Mouse (Mus musculus) gastrocnemius, adult 2 months (tissue): ENCODE results near the gene Itpr2. TPM values are rescaled to one million over a fixed set of nuclear protein-coding genes. Genes with fewer than 3 reads are reported as not detected.
A peak's percentile ranks its signal among the peaks of the same experiment; 100 is the strongest.

ENCODE experiments used
- DNase-seq: peaks from one replicate; pipeline ENCODE4 v3.0.0; 2022
- H3K27ac ChIP-seq: fragments of 200-600 bp; 2 replicates; pipeline ENCODE4 v1.8.1; 2022; ENCODE audit warnings: mild to moderate bottlenecking
- H3K4me3 ChIP-seq: fragments of 200-600 bp; 2 replicates; pipeline ENCODE4 v1.8.1; 2022; ENCODE audit warnings: mild to moderate bottlenecking, moderate library complexity
- CTCF ChIP-seq: fragments of 200-600 bp; IDR thresholded peaks from 2 replicates; pipeline ENCODE4 v1.8.1; 2022; ENCODE audit warnings: antibody characterized with exemption, mild to moderate bottlenecking, moderate library complexity
- intact Hi-C: fragments of 180-260 bp; cut with DNase I; formaldehyde crosslinking; loops from one replicate; pipeline ENCODE4 v1.15.1; 2025
- total RNA-seq, 2 experiments: library from RNA; stranded (reverse); gene quantifications; 2 replicates each; pipeline ENCODE4 v1.2.3; 2021

Itpr2 gene
- total RNA-seq, 2 experiments from 2014 or later: 7.4 to 9.9 TPM

DNA sequence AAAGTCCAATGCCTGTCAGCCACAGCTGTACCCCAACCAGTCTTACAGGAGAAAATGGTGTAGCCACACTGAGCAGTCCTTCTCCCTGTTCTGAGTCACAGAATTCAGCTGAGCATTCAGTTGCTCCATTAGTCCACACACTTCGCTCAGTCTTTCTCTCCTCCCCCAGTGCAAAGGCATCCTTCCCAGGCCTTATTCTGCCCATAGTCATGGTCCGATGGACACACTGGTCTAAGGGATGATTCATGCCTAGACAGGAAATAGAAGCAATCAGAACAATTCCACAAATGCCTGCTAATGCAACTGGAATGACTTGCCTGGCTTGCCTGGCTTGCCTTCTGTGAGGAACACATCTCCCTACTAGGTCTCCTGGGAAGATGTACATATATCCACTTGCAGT, 25.5 kb upstream of the Itpr2 start:
- H3K4me3 ChIP-seq: no peak overlapping the region
- TF ChIP-seq CTCF: no peak
- DNase-seq: no peak
- no peak overlapping the region for H3K27ac ChIP-seq
- intact Hi-C loops: no loop called here

GRCm38 (mm10) chr6:146525500-146525899, 23.5 kb upstream of the Itpr2 start:
- Histone ChIP-seq H3K4me3 (no peak overlapping the region), H3K27ac (no peak overlapping the region)
- TF ChIP-seq CTCF: no peak
- intact Hi-C loops: no loop called here
- DNase-seq: no peak

DNA sequence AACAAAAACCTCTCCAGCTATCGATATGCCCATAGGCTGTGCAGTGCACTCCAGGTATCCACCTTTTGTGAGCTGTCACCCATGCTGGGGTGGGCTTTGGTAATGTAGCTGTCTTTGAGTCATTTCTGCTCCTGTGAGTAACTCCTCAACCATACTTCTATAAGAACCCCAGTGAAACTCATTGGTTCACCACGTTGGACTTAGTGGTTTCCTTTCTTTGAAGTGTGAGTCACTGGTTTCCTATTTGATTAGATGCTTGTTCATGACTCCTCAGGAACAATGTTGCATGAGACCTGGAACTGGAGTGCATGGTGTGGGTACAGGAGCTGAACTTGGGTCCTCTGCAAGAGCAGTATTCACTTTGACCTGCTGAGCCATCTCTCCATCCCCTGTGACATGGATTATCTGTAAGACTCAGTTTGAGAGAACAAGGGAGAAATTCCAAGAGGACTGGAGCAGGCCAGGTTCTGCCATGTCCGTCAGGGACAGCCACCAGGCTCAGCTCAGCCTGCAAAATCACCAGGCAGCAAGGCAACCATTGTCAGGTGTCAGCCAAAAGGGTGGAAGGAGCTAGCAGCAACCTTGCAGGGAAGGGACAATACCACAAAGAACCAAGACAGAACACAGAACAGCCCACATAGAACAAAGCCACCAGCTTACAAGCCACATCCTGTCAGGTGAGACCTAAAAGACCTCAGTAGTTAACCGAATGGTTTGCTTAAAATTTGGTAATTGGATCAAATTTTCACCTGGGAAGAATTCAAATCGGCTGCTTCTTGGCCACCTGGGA, 19.6 kb upstream of the Itpr2 start:
- TF ChIP-seq CTCF: no peak
- no peak overlapping the region for H3K4me3 ChIP-seq
- intact Hi-C loops: no loop called here
- DNase-seq: no peak
- no peak overlapping the region for H3K27ac ChIP-seq

DNA sequence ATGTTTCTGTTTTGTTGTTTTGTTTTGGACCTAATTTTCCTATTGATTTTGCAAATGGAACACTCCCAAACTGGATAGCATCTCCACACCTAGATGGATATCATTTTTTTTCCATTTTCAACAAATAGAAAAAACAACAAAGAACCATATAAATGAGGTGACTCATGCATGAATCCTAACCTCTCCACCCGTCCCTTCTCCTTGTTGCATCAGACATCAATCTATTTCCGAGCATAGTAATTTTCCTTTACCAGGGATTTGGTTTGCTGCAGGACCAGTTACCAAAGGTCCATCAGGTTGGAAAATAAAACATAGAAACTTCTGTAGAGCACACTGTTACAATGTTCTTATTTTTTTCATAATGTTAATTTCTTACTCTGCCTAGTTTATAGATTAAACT, 17.0 kb upstream of the Itpr2 start:
- no peak for TF ChIP-seq CTCF
- intact Hi-C loops: no loop called here
- no peak overlapping the region for H3K4me3 ChIP-seq
- DNase-seq: no peak
- no peak overlapping the region for H3K27ac ChIP-seq

GRCm38 (mm10) chr6:146515936-146516335, 13.9 kb upstream of the Itpr2 start:
- intact Hi-C loops: no loop called here
- DNase-seq: no peak
- H3K27ac ChIP-seq: no peak overlapping the region
- TF ChIP-seq CTCF: no peak
- no peak overlapping the region for H3K4me3 ChIP-seq

DNA sequence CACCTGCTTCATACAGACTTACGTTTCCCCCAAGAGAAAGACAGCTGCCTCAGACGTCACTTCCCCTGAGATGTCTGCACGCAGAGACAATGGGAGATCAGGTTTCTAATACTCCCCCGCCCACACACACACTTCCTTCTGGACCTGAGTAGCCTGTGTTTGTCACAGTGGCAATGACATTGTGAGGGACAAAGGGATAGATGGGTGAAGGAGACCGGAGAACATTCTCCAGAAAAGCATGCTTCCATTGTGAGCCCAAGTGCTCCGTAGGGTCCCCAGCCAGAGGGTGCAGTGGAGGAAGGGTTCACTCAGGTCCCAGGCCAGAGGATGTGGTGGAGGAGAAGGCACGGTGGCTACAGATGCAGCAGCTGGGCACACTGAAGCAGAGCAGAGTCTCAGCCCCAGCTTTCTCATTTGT, 12.5 kb upstream of the Itpr2 start:
- no peak for DNase-seq
- intact Hi-C loops: no loop called here
- TF ChIP-seq CTCF: no peak
- Histone ChIP-seq H3K4me3 (no peak overlapping the region), H3K27ac (no peak overlapping the region)

GRCm38 (mm10) chr6:146513899-146514298, 11.9 kb upstream of the Itpr2 start:
- no peak overlapping the region for H3K27ac ChIP-seq

DNA sequence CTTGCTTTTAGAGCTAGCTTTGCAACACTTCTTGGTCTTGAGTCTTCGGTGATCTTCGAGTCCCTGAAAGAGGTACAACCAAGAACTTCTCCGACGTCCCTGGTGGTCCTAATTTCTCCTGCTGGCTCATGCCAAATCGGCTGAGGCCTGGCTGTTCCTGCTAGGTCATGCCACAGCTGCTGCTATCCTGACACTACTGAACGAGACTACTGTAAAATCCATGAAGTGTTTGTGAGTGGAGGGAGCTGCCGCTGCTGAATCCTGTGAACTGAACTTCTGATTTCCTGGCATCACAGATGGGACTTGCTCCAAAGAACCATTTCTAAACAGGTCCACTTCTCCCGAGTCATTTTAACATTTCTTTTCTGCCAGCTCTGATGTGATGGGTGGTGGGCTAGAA, 11.4 kb upstream of the Itpr2 start:
- intact Hi-C loops: no loop called here
- no peak overlapping the region for H3K4me3 ChIP-seq
- no peak for TF ChIP-seq CTCF
- H3K27ac ChIP-seq: no peak overlapping the region
- DNase-seq: no peak

More at GRCm38 (mm10) chr6:146513899-146514298, 11.9 kb upstream of the Itpr2 start:
- intact Hi-C loops: no loop called here
- DNase-seq: no peak
- H3K4me3 ChIP-seq: no peak overlapping the region
- TF ChIP-seq CTCF: no peak

GRCm38 (mm10) chr6:146511511-146511910, 9.5 kb upstream of the Itpr2 start:
- intact Hi-C loops: no loop called here

DNA sequence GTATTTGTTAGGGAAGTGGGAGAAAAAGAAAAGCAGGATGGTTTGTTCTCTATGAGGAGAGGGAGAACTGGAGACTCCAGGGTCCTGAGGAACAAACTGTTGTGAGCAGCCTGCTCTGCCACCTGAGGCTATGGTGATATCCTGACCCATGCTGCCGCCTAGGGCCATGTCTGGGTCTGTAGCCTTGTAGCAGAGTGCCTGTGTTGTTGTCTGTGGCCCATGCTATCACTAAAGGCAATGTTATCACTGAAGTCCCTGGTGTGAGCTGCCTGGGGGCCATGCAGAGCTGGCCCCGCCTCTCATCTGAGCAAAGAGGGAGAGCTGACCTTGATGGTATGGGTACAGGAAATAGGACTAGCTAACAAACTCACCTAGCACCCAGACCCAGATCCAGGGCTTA, 7.9 kb upstream of the Itpr2 start:
- intact Hi-C loops: no loop called here
- no peak for TF ChIP-seq CTCF

More at GRCm38 (mm10) chr6:146511511-146511910, 9.5 kb upstream of the Itpr2 start:
- no peak for DNase-seq
- no peak overlapping the region for H3K27ac ChIP-seq
- H3K4me3 ChIP-seq: no peak overlapping the region
- TF ChIP-seq CTCF: no peak

DNA sequence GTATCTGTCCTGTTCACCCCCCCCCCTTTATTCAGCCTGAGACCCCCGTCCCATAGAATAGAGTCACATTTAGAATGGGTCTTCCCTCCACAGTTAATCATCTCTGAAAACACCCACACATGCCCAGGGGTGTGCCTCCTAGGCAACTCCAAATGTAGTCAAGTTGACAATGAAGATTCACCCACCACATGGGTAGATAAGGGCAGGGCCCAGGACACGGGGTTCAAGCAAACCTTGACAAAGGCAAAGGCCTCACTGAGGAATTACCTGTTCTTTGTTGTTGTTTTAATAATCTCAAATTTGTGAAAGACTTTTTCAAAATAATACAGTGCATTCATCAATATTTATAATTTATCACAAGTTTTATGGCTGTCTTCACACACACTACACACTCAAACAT, 2.4 kb upstream of the Itpr2 start:
- Histone ChIP-seq H3K4me3 (no peak overlapping the region), H3K27ac (no peak overlapping the region)
- no peak for TF ChIP-seq CTCF
- DNase-seq: no peak
- intact Hi-C loops: loop anchor here (5.0 kb wide), 2 partner anchors 37 to 73 kb away; partner anchors contain the start of genes Fgfr1op2 and Ints13

More for the DNA sequence above, 7.9 kb upstream of the Itpr2 start:
- H3K4me3 ChIP-seq: no peak overlapping the region
- no peak overlapping the region for H3K27ac ChIP-seq
- no peak for DNase-seq

- Histone ChIP-seq H3K27ac (peak overlapping the region; percentile 89; the same call in 1 of the 2 replicates), H3K4me3 (peak overlapping the region; percentile 85)
- intact Hi-C loops: loop anchor here (5.0 kb wide), 2 partner anchors 36 to 74 kb away; partner anchors contain the start of genes Fgfr1op2 and Ints13
- TF ChIP-seq CTCF: no peak
- DNase-seq: no peak
Measured at GRCm38 (mm10) chr6:146502856-146503255, 833 bp upstream of the Itpr2 start.

DNA sequence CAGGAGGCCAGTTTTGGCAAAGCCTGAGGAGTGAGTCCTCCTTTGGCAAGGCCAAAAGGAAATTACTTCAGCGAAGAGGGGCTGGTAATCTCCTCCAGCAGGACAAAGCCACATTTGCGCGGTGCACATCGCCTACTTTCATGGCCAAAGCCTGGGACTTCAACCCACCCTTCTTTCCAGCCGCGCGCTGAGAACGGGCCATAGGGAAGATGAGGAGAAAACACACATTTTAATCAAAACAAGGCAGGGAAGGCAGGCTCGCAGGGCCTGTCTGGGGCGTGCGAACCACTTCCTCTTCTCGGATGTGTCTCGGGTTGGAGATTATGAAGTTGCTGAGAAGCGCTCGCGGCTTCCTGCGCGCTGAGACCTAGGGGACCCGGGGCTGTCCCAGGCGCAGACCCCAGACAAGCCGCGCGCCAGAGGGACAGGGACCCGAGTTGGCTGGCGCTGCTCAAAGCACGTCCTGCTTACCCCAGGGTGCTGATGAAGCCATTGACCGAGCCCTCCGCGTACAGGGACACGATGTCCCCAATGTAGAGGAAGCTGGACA, 632 bp downstream of the Itpr2 start:
- DNase-seq: peak; percentile 67
- Histone ChIP-seq H3K4me3 (peak overlapping the region; percentile 85), H3K27ac (peak overlapping the region; percentile 89)
- TF ChIP-seq CTCF: no peak
- intact Hi-C loops: loop anchor here (2.0 to 5.0 kb wide), 3 partner anchors 34 to 91 kb away; partner anchors contain the start of genes Fgfr1op2 and Ints13

DNA sequence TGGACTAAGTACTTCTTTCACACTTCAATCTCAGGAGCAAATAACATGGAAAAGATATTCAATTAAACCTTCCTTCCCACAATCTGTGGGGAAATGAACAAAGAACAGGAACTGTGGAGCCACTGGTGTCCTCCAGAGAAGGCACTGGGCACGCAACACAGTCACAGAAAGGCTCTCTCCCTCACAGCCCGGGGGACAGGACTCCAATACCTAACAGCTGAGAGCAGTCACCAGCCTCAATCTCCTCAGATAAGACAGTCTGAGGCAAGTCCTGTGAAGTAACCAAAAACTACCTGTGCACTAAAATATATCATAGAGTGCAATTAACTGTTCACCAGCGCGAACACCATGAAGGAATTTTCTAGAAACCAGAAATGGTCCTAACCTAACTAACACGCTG, 1.3 kb downstream of the Itpr2 start:
- peak overlapping the region; percentile 89 for H3K27ac ChIP-seq
- intact Hi-C loops: loop anchor here (2.0 to 5.0 kb wide), 3 partner anchors 33 to 90 kb away; partner anchors contain the start of genes Fgfr1op2 and Ints13
- peak; percentile 24 for DNase-seq

More for the DNA sequence above, 1.3 kb downstream of the Itpr2 start:
- peak overlapping the region; percentile 85 for H3K4me3 ChIP-seq
- no peak for TF ChIP-seq CTCF
